Mouse (Mus musculus): ENCODE measurements around the gene L3mbtl3.

DNA sequence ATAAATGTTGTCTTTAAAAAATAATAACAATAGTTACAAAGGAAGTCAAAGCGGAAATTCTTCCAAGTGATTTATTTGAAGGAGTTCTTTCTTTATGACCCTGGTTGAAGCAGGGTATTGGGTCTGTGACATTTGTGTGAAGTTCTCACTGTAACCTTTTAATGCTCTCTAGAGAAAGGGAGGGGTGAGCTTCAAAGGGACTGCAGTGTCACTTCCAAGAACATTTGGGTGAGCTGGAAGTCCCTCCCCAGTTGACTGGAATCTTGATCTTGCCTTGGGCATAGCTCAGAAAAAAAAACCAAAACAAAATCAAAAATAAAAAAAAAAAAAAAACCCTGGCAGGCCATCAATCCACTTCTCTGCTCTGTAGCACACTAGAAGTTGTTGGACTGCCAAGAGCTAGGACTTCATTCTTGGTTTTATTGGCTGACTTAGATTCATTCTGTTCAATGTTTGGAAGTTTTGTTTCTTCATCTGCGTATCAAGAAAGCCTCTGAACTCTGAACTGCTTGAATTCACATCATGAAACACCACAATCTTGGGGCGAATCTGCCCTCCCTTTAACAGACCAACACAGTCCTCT is 143.6 kb downstream of the L3mbtl3 start:
- TF ChIP-seq CTCF (IDR thresholded peaks at IDR 0.05; ENCODE audit: insufficient read depth, low read length): no peak
- TF ChIP-seq POLR2A (IDR thresholded peaks at IDR 0.05; ENCODE audit: borderline replicate concordance, extremely low read depth, low read depth, low read length): no peak
